Mouse (Mus musculus): ENCODE results near the gene Prkag1.
"Not testable (repeated sequence)": the region's sequence is repeated elsewhere in the genome, so short reads cannot be mapped to it uniquely, and the experiment has no call there.

The Prkag1 gene

GRCm38 (mm10) chr15:98823434-98823833 is 7.9 kb downstream of the Prkag1 start:
- no peak for DNase-seq (ENCODE audit: low spot score)

- DNase-seq (ENCODE audit: low spot score) = no peak
Measured at GRCm38 (mm10) chr15:98822147-98822546, 9.2 kb downstream of the Prkag1 start.

- no peak for DNase-seq (ENCODE audit: low spot score)
Measured at GRCm38 (mm10) chr15:98821403-98821802, 9.9 kb downstream of the Prkag1 start.

- DNase-seq (ENCODE audit: low spot score) = no peak
Measured at GRCm38 (mm10) chr15:98820937-98821336, 10.4 kb downstream of the Prkag1 start.

GRCm38 (mm10) chr15:98818171-98818570 is 13.2 kb downstream of the Prkag1 start:
- no peak for DNase-seq (ENCODE audit: low spot score)

- no peak for DNase-seq (ENCODE audit: low spot score)
Measured at GRCm38 (mm10) chr15:98812741-98813424, 18.4 kb downstream of the Prkag1 start.

- DNase-seq (ENCODE audit: low spot score) = not testable (repeated sequence)
Measured at GRCm38 (mm10) chr15:98810212-98810611, 21.1 kb downstream of the Prkag1 start.

GRCm38 (mm10) chr15:98809390-98809789 is 21.9 kb downstream of the Prkag1 start, which contains the start of gene Ddn:
Gene Ddn (minus strand): TSS chr15:98809490.
- DNase-seq (ENCODE audit: low spot score) = no peak

- DNase-seq (ENCODE audit: low spot score) = no peak
Measured at GRCm38 (mm10) chr15:98808651-98809134, 22.6 kb downstream of the Prkag1 start.

GRCm38 (mm10) chr15:98807895-98808650 is 23.2 kb downstream of the Prkag1 start:
- DNase-seq (ENCODE audit: low spot score) = no peak

- peak; percentile 33 for DNase-seq (ENCODE audit: low spot score)
Measured at GRCm38 (mm10) chr15:98806809-98807770, 24.2 kb downstream of the Prkag1 start.

GRCm38 (mm10) chr15:98806071-98806808 is 25.1 kb downstream of the Prkag1 start:
- DNase-seq (ENCODE audit: low spot score) = no peak

GRCm38 (mm10) chr15:98805324-98806040 is 25.8 kb downstream of the Prkag1 start:
- peak; percentile 48 for DNase-seq (ENCODE audit: low spot score)

- peak; percentile 73 for DNase-seq (ENCODE audit: low spot score)
Measured at GRCm38 (mm10) chr15:98804054-98804453, 27.3 kb downstream of the Prkag1 start.

GRCm38 (mm10) chr15:98802926-98803325 is 28.4 kb downstream of the Prkag1 start:
- DNase-seq (ENCODE audit: low spot score) = no peak

GRCm38 (mm10) chr15:98799396-98799795 is 31.9 kb downstream of the Prkag1 start:
- DNase-seq (ENCODE audit: low spot score) = peak; percentile 72

GRCm38 (mm10) chr15:98798903-98799302 is 32.4 kb downstream of the Prkag1 start:
- no peak for DNase-seq (ENCODE audit: low spot score)

- DNase-seq (ENCODE audit: low spot score) = peak; percentile 35
Measured at GRCm38 (mm10) chr15:98797835-98798492, 33.4 kb downstream of the Prkag1 start.

- no peak for DNase-seq (ENCODE audit: low spot score)
Measured at GRCm38 (mm10) chr15:98796803-98797595, 34.3 kb downstream of the Prkag1 start.
